8 mouse cellular contexts compared by ENCODE assay signal in genomic region chr4:95162386-95163090, GRCm38 (mm10).
A peak's percentile ranks its signal among the peaks of the same experiment; 100 is the strongest.
DNase-seq lines count a peak whose midpoint lies in the region; ATAC-seq lines count a peak whose summit lies in the region.

No protein-coding gene starts in this region.

- ATAC-seq in common myeloid progenitor, adult 5-6 weeks (replicated peaks; ENCODE audit: low read depth, poor library complexity, severe bottlenecking), result peak; percentile 43
- ATAC-seq in liver, embryonic 16.5 days (ENCODE audit: low read depth), result no peak
- no peak for ATAC-seq in hindbrain, embryonic 12.5 days (ENCODE audit: low FRiP score)

- H3K27ac ChIP-seq in liver, embryonic 16.5 days (ENCODE audit: low read length), result peak overlapping the region; percentile 54
- H3K27ac ChIP-seq in hindbrain, embryonic 12.5 days, result no peak overlapping the region

- 36% methylated on average over 9 of the region's 9 CpGs for WGBS in liver, embryonic 16.5 days (ENCODE audit: insufficient replicate concordance)
- 71% methylated on average over 9 of the region's 9 CpGs for WGBS in hindbrain, embryonic 12.5 days

- peaks cover 30% of the 10 kb centered on the region for H3K4me1 ChIP-seq in liver, embryonic 16.5 days (ENCODE audit: control insufficient read depth, low read depth, low read length)
- H3K4me1 ChIP-seq in hindbrain, embryonic 12.5 days, result 0 out of 2 replicates have a peak, but pooled peaks cover 3% of the 10 kb centered on the region

- DNase-seq in adrenal gland, adult 2 months, result peak; percentile 7
- no peak for DNase-seq in adrenal gland, postnatal 14 days
- peak; percentile 28 for DNase-seq in 3T3-L1 (ENCODE audit: low read depth, low spot score)
- no peak for DNase-seq in frontal cortex, postnatal 25 days (ENCODE audit: low spot score in 2 of 2)
- DNase-seq in right cerebral cortex, postnatal 4 days, result no peak

- H3K9me3 ChIP-seq in liver, embryonic 16.5 days (replicated peaks; ENCODE audit: control insufficient read depth, low read length), result no peaks in the 10 kb centered on the region
- no peaks in the 10 kb centered on the region for H3K9me3 ChIP-seq in hindbrain, embryonic 12.5 days (replicated peaks)

- H3K4me3 ChIP-seq in liver, embryonic 16.5 days (ENCODE audit: low read depth, low read length), result no peak overlapping the region
- H3K4me3 ChIP-seq in hindbrain, embryonic 12.5 days, result no peak overlapping the region

- H3K4me2 ChIP-seq in liver, embryonic 16.5 days (ENCODE audit: low read depth, low read length), result no peak overlapping the region; the same call in 1 of the 2 replicates
- no peak overlapping the region for H3K4me2 ChIP-seq in hindbrain, embryonic 12.5 days (replicated peaks)

- H3K27me3 ChIP-seq in liver, embryonic 16.5 days (ENCODE audit: control insufficient read depth, insufficient read depth, low read depth, low read length), result no peaks in the 10 kb centered on the region
- H3K27me3 ChIP-seq in hindbrain, embryonic 12.5 days, result no peaks in the 10 kb centered on the region; the same call in 1 of the 2 replicates

- H3K36me3 ChIP-seq in liver, embryonic 16.5 days (ENCODE audit: control insufficient read depth, insufficient read depth), result no peaks in the 10 kb centered on the region
- H3K36me3 ChIP-seq in hindbrain, embryonic 12.5 days, result no peaks in the 10 kb centered on the region

- 0 out of 2 replicates have a peak overlapping the region, but pooled peaks have one; percentile 15 for H3K9ac ChIP-seq in liver, embryonic 16.5 days (ENCODE audit: low read depth, low read length)
- no peak overlapping the region for H3K9ac ChIP-seq in hindbrain, embryonic 12.5 days

Comparison
In these comparisons a context has a peak if more than half of its experiments do, and no peak if none do; other contexts are left out.
1. DNase-seq: peak in adrenal gland, adult 2 months (single experiment) and 3T3-L1 (single experiment); none in adrenal gland, postnatal 14 days (single experiment), frontal cortex, postnatal 25 days (0 of 2) and right cerebral cortex, postnatal 4 days (single experiment).